Mouse (Mus musculus) erythroblast, embryonic 14.5 days (primary cell): ENCODE data around the gene Slc16a5.

Experiments used
- GATA1 ChIP-seq: IDR thresholded peaks from 2 replicates; pipeline ENCODE4 v1.6.1; 2012; ENCODE audit warnings: low read length, inconsistent platforms, mixed read lengths
- TAL1 ChIP-seq: IDR thresholded peaks from 3 replicates; pipeline ENCODE4 v1.6.1; 2012; ENCODE audit warnings: low read length, inconsistent platforms, mixed read lengths

- TF ChIP-seq GATA1: no peak
- TF ChIP-seq TAL1: no peak
These were observed 29.5 kb upstream of the Slc16a5 start for GRCm38 (mm10) chr11:115432814-115433213.
